Mouse (Mus musculus): ENCODE results near the gene Far1. TPM values are rescaled to one million over a fixed set of nuclear protein-coding genes. Genes with fewer than 3 reads are reported as not detected.

Gene Far1
- polyA plus RNA-seq (2012; ENCODE audit: low replicate concordance): 10.2 and 17.6 TPM in 2 replicates

DNA sequence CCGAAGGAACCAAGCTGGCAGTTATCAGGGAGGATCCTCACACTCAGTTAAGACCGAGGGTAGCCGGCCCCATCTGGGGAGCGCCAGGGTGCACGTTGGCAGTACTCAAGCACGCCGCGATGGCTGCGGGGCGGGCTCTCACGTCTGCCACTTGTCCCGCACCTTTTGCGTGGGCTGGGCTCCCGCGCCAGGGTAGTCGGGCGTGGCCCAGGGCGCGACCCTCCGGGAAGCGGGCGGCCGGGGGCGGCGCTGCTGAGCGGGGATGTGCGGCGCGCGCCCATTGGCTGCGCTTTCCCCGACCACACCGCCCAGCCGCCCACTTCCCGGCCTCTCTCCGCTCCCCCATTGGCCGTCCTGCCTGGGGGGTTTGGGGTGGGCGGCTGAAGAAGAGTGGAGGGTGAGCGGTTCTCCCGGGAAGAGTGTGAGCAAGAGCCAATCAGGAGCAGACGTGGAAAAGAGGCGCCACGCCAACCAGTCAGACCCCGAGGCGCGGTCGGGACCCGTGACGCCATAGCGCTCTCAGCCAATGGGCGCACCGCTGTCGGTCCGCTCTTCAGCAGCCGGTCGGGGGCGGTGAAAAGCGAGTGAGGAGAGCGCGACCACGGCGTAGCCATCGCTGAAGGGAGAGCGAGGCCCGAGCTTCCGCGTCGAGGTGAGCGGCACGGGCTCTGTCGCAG lies at the start of gene Far1:
TSS of gene Far1 (plus strand) at position 549 of the 677 bp plus-strand sequence.

Other genes starting within 250 kb of the Far1 start
- gene Btbd10, start 144.4 kb upstream of the Far1 start, polyA plus RNA-seq (2012; ENCODE audit: low replicate concordance): 4.9 and 7.1 TPM in 2 replicates
- not detected in 2 replicates for gene Pth, start 125.3 kb upstream of the Far1 start, polyA plus RNA-seq (2012; ENCODE audit: low replicate concordance)

All from hematopoietic multipotent progenitor cell, adult 10-12 weeks (in vitro differentiated cells).